ENCODE assay signal across 31 mouse cellular contexts in the genomic region with DNA sequence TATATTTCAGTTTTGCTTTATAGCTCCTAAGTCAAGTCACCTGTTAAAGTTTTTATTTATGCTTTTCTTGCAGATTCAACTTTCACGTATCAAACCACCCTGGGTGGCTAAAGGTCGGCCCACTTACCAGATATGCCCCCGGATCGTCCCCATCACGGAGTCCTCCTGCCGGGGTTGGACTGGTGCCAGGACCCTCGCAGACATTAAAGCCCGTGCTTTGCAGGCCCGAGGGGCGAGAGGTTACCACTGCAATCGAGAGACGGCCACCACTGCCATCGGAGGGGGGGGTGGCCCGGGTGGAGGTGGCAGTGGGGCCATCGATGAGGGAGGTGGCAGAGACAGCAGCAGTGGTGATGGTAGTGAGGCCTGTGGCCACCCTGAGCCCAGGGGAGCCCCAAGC.
"Had no signal": no experiment of that assay in that cellular context is flagged by ENCODE, and none has a peak within 500 bp of the region (broad histone marks: within the 10 kb centered on the region; RNA-seq: fewer than 3 reads in every experiment).

No protein-coding gene starts in this region.

- H3K9me3 ChIP-seq: limb, embryonic 10.5 days; limb, embryonic 12.5 days; limb, embryonic 15.5 days; liver, embryonic 12.5 days; liver, embryonic 13.5 days; liver, embryonic 15.5 days; lung, embryonic 15.5 days; midbrain, embryonic 10.5 days; midbrain, embryonic 12.5 days; midbrain, embryonic 15.5 days had no signal

- H3K4me2 ChIP-seq: limb, embryonic 12.5 days; limb, embryonic 13.5 days; limb, embryonic 15.5 days; liver, embryonic 11.5 days; liver, embryonic 12.5 days; liver, embryonic 13.5 days; liver, embryonic 15.5 days; lung, embryonic 14.5 days; lung, embryonic 15.5 days; midbrain, embryonic 11.5 days; midbrain, embryonic 12.5 days; midbrain, embryonic 13.5 days; midbrain, embryonic 15.5 days had no signal

- H3K9ac ChIP-seq: limb, embryonic 12.5 days; limb, embryonic 13.5 days; limb, embryonic 15.5 days; liver, embryonic 12.5 days; liver, embryonic 13.5 days; liver, embryonic 14.5 days; liver, embryonic 15.5 days; liver, postnatal 0 days; lung, embryonic 14.5 days; lung, embryonic 15.5 days; midbrain, embryonic 12.5 days; midbrain, embryonic 13.5 days; midbrain, embryonic 15.5 days had no signal

- H3K27me3 ChIP-seq: limb, embryonic 12.5 days; limb, embryonic 13.5 days; limb, embryonic 15.5 days; liver, embryonic 12.5 days; liver, embryonic 13.5 days; liver, embryonic 15.5 days; lung, embryonic 15.5 days; megakaryocyte, embryonic 14.5 days; midbrain, embryonic 12.5 days; midbrain, embryonic 13.5 days; midbrain, embryonic 15.5 days had no signal

- H3K4me3 ChIP-seq: limb, embryonic 10.5 days; limb, embryonic 12.5 days; limb, embryonic 13.5 days; limb, embryonic 15.5 days; liver, embryonic 12.5 days; liver, embryonic 13.5 days; liver, embryonic 15.5 days; lung, embryonic 15.5 days; megakaryocyte, embryonic 14.5 days; midbrain, embryonic 10.5 days; midbrain, embryonic 12.5 days; midbrain, embryonic 13.5 days; midbrain, embryonic 15.5 days; myocyte had no signal

- DNase-seq: left cerebral cortex, postnatal 4 days; liver; liver, embryonic 13.5 days; liver, postnatal 0 days; lung, adult 18-20 months; lung, adult 2 months; lung, embryonic 14.5 days; lung, postnatal 10 days; lung, postnatal 14 days; lung, postnatal 36 days; lung, postnatal 4 days; midbrain, embryonic 14.5 days had no signal

- H3K4me1 ChIP-seq: limb, embryonic 10.5 days; limb, embryonic 12.5 days; limb, embryonic 13.5 days; limb, embryonic 15.5 days; lung, embryonic 15.5 days; midbrain, embryonic 10.5 days; midbrain, embryonic 12.5 days; midbrain, embryonic 13.5 days; midbrain, embryonic 15.5 days had no signal

- ATAC-seq: liver, embryonic 12.5 days; liver, postnatal 0 days; lung, postnatal 0 days; midbrain, embryonic 13.5 days; midbrain, embryonic 15.5 days; midbrain, embryonic 16.5 days had no signal

- H3K27ac ChIP-seq: limb, embryonic 10.5 days; limb, embryonic 12.5 days; limb, embryonic 13.5 days; limb, embryonic 15.5 days; liver, embryonic 12.5 days; liver, embryonic 13.5 days; liver, embryonic 14.5 days; liver, embryonic 15.5 days; lung, embryonic 15.5 days; macrophage; midbrain, embryonic 10.5 days; midbrain, embryonic 12.5 days; midbrain, embryonic 13.5 days; midbrain, embryonic 15.5 days had no signal
